Mouse (Mus musculus): ENCODE data around the gene Vps13c.

Vps13c gene

DNA sequence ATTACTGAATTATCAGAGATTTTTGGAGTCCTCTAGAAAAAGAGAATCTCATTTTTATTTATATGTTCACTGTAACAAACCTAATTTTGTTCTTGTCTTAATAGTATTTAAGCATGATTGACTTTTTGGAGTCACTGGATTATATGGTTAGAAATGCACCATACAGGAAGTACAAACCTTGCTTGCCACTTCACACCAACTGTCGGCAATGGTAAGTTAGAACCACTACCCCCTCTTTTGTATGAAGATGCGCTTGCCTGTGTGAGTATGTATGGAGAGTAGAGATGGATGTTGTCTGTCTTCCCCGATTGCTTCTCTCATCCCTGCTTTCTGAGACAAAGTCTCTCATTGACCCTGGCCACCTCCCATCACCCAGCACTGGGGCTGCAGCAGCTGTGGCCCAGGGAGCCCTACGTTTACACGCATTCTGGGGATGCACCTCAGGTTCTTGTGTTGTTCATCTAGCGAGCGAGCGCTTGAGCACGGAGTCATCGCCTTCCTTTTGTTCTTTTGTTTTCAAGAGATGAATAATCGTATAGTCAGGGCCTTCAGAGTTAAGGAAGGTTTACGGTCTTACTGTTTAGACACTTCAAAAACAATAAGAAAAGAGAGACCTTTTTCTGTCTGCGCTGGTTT is 43.3 kb downstream of the Vps13c start:
- DNase-seq: no peak

DNA sequence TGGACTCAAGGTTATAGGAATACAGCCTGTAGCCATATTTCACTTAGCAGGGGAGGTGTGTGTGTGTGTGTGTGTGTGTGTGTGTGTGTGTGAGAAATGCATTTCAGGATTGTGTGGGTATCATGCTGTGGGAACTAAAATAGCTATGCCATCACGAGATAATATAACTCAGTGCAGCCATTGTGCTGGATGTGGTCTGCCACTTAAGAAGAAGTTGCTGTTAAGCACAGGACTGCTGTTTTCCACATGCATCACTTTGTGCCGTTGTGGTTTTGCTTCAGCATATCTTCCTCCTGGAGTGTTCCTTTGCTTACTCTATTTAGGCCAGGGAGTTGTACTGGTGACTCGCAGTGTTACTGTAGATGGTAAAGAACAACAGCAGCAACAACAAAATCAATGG is 43.9 kb downstream of the Vps13c start:
- DNase-seq: no peak

DNA sequence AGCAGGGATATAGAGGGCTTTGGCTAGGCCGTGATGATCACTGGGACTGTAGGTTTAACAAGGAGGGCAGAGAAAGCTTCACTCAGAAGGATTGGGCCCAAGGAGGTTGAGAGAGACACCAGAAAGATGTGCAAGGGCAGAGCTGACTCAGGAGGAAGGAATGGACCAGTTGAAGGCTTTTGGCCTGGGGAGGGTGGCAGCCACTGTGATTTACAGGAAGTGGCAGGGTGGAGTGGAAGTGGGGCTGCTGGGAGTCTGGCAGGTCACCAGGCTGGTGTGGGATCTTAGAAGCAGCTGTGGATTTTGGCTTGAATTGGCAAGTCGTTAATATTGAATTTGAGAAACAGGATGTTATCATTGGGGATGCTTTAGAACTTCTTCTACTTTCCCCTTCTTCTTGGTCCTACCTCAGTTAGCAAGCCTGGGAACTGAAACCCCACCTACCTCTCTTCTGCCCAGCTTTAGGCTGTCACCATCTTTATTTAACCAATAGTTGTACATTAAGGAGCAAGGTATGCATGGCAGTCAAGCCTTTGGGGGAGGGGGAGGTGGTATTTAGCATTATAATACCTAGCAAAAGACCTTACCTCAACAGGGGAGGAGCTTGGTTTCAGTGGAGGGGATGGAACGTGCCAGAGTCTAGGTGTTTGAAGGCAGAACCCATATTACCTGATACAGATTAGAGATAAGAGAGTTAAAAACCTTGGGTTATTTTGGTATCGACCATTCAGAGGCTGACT is 47.0 kb downstream of the Vps13c start:
- no peak for DNase-seq

DNA sequence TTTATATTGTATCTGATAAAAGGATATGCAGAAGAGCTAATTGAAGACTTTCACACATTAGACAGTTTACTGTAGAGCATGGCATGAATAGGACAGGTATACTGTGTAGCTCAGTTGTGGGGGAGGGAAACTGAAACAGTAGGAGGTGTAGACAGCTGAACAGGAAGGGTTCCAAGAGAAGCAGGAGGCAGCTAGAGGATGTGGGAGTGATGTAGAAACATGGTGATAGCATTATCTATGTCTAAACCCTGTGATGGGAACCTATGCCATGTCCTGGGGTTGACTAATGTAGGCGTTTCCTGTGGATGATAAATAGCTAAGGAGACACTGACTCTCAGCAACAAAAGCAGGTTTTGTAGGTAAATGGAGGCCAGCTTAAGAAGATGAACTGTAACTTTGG is 53.3 kb downstream of the Vps13c start:
- no peak for DNase-seq

DNA sequence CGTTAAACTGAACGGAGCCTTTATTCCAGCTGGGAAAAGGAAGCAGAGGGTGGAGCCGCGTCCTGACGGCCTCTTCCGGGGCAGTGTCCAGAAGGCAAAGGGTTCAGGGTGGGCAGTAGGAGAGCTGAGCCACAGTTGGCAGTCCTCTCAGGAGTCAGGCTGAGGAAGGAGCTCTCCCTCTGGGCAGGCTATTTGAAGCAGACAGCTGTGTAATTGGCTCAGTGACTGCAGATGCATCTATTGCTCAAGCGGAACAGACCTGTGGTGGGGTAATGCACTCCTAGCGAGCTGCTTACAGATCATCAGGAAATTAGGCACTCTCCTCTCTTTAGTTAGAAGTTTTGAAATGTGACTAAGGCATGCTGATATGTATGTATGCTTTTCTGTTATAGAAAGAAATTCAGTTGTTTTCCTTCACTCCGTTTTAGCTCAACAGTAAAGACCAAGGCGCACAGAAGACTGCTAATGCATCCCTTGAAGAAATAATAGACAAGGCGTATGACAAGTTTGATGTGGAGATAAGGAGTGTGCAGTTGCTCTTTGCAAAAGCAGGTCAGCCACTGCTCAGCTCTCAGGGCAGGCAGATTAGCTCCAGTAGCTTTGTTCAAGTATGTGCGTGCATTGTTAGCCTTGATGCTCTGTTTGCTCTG is 56.6 kb downstream of the Vps13c start:
- DNase-seq: no peak

DNA sequence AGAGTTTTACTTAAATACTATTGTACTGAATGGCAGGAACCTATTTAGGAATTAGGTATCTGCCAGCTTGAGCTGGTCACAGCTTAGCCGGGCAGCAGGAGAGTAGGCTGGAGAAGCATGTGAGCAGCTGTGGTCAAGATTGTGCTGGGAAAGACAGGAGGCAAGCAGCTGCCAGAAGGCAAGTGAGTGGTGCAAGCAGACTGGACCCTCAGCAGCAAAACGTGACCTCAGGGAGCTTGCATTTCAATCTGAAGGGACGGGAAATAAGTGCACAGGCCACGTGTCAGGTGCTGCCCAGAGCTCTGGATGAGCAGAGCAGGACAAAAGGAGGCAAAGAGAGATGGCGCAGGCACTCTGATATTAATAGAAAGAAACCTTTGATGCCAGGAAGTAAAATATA is 60.2 kb downstream of the Vps13c start:
- DNase-seq: no peak

DNA sequence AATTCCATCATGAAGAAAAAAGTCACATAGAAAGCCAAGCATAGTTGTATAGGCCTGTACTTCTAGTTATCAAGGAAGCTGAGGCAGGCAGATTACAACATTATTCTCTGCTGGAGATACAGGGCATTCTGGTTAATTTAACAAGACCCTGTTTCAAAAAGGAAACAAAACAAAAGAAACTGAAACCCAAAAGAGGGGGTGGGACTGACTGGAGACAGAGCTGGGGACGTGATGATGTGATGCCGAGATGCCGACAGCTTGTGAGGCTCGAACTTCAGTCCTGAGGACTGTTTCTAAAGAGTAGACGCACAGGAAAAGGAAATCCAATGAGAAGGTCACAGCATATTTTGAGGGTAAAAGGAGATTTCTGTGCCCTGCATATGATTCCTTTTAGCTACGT is 64.2 kb downstream of the Vps13c start:
- DNase-seq: no peak

DNA sequence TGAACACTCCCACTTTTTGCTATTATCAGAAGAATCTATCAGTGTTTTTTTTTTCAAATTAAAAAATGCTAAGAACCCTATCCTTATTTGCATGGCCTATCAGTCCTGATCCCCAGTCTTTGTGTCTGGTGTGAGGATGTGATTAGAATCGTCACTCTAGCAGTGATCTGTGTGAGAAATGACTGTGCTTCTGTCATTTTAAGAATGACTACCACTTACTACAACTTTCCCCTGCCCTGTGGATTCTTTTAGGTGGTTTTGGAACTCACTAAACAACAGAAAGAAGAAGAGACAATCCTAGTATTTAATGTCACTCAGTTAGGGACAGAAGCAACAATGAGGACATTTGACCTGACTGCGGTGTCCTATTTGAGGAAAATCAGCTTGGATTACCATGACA is 65.3 kb downstream of the Vps13c start:
- no peak for DNase-seq

DNA sequence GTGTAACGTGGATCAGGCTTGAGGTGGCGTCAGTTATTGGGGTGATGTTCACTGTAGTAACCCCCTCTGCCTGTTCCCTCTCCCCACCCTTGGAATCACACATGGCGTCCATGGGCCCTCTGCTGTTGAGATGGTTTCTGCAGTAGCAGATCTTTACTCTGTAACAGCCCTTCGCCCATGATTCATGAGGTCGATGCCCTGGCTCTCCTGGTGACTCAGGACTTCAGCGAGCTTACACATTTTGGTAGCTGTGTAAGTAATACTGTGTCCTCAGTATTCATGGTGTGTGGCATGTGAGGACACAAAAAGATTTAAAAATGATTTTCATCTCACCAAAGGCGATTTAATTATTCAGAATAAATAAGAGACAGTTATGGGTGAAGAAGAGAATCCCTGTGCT is 74.5 kb downstream of the Vps13c start:
- DNase-seq: no peak

DNA sequence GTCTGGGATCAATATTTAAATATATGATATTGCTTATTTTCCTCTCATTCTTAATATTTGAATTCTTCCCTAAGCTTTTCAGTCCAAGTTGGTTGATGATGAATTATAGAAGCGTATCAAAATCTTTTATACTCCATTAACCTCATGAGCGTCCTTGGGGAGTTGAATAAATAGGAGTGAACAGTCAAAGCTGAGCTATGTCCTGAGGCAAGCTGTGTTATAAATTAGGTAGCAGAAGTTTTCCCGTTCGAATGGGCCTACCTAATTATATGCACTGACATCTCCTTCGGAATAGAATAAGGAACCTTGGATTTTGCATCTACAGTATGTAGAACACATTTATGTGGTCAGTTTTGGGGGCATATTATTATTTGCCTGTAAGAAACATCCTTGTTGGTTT is 82.2 kb downstream of the Vps13c start:
- DNase-seq: no peak

DNA sequence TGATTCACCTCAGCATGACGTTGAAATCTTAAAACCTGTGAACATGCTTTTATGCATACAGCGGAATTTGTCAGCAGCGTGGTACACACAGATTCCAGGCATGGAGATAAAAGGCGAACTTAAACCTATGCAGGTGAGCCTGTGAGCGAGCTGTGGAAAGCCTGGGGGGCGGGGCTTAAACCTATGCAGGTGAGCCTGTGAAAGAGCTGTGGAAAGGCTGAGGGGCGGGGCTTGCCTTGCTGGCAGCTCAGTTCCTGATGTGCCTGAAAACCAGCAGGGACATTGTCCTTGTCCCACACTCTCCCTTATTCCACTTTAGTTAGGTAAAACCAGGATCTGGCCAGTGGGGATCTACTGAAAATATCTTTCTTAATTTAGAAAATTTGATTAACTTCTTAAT is 90.4 kb downstream of the Vps13c start:
- no peak for DNase-seq

DNA sequence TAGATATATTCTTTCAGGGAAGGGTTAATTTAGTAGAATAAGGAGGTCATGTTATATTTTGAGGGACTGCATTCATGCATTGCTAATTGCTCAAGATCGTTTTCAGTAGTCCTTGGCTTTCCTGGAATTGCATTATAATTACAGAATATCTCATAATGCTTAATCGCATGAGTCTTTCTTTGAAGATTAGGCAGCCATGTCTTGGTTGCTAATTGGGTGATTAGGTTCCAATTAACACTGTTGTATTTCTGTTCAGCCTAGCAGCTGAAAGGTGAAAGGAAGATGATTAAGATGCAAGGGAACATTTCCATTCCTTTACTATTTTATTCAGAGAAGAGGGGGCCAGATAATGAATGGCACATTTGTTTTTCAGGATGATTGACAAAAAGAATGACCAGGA is 97.1 kb downstream of the Vps13c start:
- no peak for DNase-seq

DNA sequence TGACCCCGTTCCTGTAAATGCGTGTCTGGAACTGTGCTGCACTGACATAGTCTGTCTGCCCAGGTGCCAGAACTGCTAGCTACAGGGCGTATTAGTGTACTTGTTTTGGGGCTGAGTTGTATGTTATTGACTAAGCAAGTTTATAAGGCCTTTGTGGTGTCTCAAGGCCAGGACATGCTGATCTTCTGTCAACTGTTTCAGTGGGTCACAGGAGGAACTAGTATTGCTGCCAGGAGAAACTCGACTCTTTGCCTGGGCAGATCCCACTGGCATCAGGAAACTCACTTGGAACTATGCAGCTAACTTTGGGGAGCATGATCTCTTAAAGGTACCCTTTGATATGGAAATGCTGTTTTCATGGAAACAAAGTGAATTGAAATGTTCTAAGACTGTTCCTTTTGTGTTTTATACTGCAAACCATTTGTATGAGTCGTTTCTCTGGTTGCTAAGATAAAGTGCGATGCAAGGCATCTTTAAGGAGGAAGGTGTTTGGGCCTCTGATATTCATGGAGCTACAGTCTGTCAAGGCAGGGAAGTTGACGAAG is 115.3 kb downstream of the Vps13c start:
- DNase-seq: no peak

DNA sequence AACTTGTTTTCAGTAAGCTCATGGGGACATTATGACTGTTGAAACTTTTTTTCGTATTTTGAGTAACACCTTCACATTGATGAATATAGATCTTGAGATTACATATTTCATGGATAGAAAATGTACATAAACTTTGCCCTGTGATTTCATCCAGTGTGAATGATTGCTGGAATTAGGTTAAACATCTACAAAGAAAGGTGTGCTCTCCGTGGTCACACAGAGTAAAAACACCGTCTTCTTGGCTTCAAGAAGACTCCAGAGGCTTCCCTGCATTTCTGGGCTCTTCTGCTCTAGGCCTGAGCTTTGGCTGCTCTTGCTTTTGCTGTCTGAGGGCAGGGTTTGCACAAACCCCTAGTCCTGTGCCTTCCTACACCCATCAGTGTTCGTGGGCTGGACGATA is 121.8 kb downstream of the Vps13c start:
- no peak for DNase-seq

DNA sequence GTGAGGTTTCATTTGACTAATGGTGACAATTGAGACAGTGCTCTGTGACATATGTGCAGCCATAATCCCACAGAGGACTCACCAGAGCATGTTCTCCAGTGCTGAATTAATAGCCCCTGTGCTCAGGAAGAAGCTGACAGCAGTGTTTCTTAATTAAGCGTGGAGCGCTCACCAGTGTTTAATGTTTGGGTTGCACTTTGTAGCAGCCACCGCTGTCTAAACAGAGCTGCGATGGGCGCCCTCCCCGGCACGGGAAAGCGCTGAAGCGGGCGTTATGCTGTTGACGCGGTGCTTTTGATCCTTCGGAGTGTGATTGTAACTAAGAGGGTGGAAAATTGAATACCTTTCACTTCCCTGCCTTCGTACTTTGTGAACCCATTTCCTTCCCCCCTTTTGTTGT is 125.7 kb downstream of the Vps13c start:
- DNase-seq: no peak

DNA sequence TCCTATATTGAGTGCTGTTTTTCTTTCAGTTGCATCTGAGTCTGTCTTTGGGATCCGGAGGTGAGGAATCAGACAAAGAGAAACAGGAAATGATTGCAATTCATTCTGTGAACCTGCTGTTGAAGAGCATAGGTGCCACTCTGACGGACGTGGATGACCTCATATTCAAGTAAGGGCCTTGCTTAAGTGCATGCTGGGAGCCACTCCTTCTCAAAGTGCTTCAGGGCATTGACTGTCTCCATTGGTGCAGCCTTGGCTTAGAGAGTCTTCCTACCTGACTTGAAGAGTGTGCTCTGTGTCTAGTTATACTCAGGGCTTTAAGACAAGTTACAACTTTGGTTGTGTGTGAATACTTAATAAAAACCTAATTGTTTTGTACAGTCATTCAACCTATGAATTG is 126.8 kb downstream of the Vps13c start:
- no peak for DNase-seq

DNA sequence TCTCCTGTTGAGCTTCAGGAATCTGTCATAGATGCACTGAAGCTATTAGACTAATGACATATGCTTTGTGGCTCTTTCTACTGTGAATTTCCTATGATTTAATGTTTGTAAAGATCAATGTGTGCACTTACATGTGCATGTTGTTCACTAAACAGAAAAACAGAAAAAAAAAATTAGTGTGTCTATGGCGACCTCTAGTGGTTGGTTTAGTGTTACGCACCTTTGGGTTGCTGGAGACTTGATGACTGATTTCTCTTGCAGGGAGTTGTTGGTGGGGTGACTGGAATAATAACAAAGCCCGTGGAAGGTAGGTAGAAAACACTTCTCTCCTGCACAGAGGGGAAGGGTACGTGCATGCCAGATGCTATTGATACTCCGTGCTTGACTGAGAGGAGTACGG is 133.3 kb downstream of the Vps13c start:
- no peak for DNase-seq

DNA sequence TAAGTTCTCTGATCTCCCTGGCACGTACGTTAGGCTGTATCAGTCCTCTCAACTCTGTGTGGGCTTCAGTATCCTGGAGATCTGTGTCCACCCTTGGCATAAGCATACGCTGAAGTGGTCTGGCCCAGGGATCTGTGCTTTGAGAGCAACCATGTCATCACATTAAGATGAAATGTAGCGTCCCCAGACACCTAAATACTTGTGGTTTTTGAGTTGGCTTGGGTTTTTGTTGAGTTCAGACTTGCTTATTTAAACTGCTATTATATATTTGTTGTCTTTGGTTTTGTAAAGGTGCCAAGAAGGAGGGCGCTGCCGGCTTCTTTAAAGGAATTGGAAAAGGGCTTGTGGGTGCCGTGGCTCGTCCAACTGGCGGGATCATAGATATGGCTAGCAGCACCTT is 135.3 kb downstream of the Vps13c start:
- no peak for DNase-seq

DNA sequence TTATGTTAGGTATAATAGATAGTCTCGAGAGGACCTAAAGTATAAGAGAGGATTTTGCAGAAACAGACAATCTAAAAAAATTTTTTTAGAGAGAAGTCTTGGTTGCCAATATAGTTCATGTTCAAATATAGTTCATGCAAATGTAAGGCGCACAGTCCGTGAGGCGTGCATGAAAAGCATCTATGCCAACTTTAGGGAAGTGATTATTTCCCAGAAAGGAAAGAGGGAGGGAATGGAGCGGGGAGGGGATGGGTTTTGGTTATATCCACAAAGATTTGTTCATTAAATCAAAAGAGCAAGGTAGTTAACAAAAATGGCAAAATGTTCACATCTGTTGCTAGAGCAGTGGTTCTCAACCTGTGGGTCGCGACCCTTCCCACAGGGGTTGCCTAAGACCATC is 166.4 kb downstream of the Vps13c start:
- no peak for DNase-seq

DNA sequence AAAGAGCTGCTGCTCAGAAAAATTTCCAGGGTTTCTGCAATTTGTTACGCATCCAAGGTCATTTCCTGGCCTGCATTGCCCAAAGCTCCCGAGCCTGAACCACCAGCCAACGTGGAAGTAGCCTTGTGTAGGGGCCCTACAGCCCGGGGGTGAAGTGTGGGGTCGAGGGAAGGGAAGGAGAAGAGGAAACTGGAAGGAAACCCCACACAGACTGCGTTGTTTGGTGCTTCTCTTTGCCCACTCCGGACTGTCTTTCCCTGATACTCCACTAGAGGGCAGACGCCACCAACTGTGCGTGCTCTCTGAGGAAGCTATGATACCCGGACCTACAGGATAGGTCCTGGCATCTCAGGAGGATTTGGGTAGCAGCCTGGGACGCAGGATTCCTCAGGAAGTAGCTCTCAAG is 174.8 kb downstream of the Vps13c start:
- peak; percentile 66 for DNase-seq

DNA sequence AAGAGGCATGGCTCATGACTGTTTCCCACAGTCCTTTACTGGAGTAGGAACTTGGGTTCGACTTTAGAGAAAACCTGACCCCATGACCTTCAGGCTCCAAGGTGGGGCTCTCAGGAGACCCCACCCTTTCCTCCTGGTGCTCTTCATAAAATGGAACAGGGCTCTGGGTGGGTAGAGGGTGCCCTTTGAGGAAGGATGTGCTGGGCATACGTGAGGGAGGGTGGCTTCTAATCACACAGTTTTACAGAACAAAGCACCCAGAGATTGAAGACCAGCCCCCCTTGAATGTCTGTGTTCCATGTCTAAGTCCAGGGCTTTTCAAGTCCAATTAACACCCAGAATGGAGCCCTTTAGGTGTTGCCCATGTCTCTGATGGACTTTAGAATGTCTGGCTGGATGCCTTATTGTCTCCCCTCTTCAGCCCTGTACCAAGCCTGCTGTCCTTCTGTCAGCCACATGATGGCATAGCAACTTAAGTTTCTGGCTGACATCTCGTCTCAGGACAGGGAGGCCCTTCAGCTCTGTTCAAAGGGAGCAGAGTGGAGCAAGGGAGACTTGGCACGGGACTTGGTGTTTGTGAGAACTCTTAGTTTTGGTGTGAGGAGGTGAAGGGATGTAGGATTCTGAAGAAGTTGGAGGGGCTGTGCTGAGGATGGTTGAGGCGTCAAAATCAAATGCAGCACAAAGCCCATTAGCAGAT is 176.2 kb downstream of the Vps13c start:
- DNase-seq: peak; percentile 22

DNA sequence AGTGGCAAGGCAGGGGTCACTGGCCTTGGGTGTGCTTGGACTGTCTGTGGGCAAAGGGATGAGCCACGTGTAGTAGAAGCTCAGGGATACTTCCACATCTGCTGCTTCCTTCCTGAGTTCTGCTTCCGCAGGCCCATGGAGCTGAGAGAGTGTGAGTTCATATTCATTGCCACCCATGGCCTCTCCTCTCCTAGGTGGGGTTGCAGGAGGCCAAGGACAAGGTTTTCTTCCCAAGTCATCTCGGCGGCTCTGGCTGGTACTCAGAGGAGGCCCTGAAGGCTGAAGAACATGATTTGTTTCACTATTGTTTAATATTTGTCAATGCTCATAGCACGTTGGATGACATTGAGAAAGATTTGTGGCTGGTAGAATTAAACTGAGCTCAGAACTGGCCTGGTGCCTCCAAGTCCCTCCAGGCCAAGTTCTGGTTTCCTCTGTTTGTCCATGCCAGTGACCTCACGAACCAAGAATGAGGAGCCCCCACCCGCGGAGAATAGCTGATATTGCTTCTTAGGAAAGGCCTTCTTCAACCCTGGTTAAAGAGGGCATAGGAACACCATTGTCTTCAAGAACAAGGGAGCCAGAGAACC is 180.7 kb downstream of the Vps13c start:
- no peak for DNase-seq

Data from cerebellum, adult 11 months (tissue).